Mouse (Mus musculus): Measurements from ENCODE around the gene Coq5. TPM values are rescaled to one million over a fixed set of nuclear protein-coding genes. Genes with fewer than 3 reads are reported as not detected.
A peak's percentile ranks its signal among the peaks of the same experiment; 100 is the strongest.

Coq5 gene
- total and polyA plus RNA-seq, 2 experiments from 2014 or later: 30.5 to 47.5 TPM

DNA sequence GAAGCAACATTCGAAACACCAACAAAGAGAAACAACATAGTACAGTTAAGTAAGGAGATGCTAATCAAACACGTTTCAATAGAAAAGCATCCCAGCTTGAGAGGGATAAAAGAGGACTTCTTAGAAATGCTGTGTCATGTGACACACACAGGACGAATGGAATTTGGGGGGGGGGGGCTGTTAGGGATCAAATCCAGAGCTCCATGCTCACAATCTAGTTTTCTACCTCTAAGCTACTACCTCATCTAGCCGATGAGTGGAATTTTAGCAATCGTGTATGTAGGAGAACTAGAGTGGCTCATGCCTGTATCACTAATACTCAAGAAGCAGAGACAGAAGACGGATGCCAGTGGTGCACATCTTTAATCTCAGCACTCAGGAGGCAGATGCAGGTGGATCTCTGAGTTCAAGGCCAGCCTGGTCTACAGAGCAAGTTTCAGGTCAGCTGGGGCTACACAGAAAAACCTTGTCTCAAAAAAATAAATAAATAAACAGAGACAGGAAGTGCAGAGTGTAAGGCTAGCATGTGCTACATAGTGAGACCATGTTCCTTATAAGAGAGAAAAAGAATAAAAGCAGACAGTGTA lies 5.8 kb upstream of the Coq5 start:
- no peak for TF ChIP-seq CTCF (IDR thresholded peaks at IDR 0.05; ENCODE audit: low read depth)
- H3K4me1 ChIP-seq (ENCODE audit: insufficient read depth, low read length): peaks cover 18% of the 10 kb centered on the region; the same call in 1 of the 2 replicates
- 0 out of 2 replicates have a peak overlapping the region, but pooled peaks have one; percentile 77 for H3K4me3 ChIP-seq (ENCODE audit: low read length)
- no peaks in the 10 kb centered on the region for H3K27me3 ChIP-seq (ENCODE audit: insufficient read depth, low read length)
- H3K9me3 ChIP-seq (ENCODE audit: low read length): no peaks in the 10 kb centered on the region
- 76% methylated on average over 6 of the region's 6 CpGs for WGBS
- peak overlapping the region; percentile 92 for H3K27ac ChIP-seq
- no peak for ATAC-seq
- peak overlapping the region; percentile 93; the same call in 1 of the 2 replicates for H3K9ac ChIP-seq (replicated peaks; ENCODE audit: low read length)
- H3K4me2 ChIP-seq (ENCODE audit: low read depth, low read length): peak overlapping the region; percentile 82
- no peak for DNase-seq (ENCODE audit: low spot score)
- H3K36me3 ChIP-seq (ENCODE audit: insufficient read depth, low read length): no peaks in the 10 kb centered on the region; the same call in 1 of the 2 replicates

- Histone ChIP-seq H3K27me3 (ENCODE audit: insufficient read depth, low read length) (no peaks in the 10 kb centered on the region), H3K36me3 (ENCODE audit: insufficient read depth, low read length) (no peaks in the 10 kb centered on the region; the same call in 1 of the 2 replicates), H3K9ac (replicated peaks; ENCODE audit: low read length) (no peak overlapping the region), H3K9me3 (ENCODE audit: low read length) (no peaks in the 10 kb centered on the region), H3K4me3 (ENCODE audit: low read length) (no peak overlapping the region), H3K4me2 (ENCODE audit: low read depth, low read length) (no peak overlapping the region), H3K27ac (no peak overlapping the region), H3K4me1 (ENCODE audit: insufficient read depth, low read length) (peaks cover 18% of the 10 kb centered on the region; the same call in 1 of the 2 replicates)
- TF ChIP-seq CTCF (IDR thresholded peaks at IDR 0.05; ENCODE audit: low read depth): 0 out of 2 replicates have a peak, but pooled peaks have one; percentile 9
- 78% methylated on average over 1 of the region's 1 CpGs for WGBS
- no peak for ATAC-seq
- no peak for DNase-seq (ENCODE audit: low spot score)
Observed at GRCm38 (mm10) chr5:115274353-115274752, 5.1 kb upstream of the Coq5 start.

- Histone ChIP-seq H3K9ac (replicated peaks; ENCODE audit: low read length) (no peak overlapping the region), H3K36me3 (ENCODE audit: insufficient read depth, low read length) (no peaks in the 10 kb centered on the region), H3K4me2 (ENCODE audit: low read depth, low read length) (no peak overlapping the region), H3K27ac (no peak overlapping the region), H3K4me1 (ENCODE audit: insufficient read depth, low read length) (peaks cover 17% of the 10 kb centered on the region; the same call in 1 of the 2 replicates), H3K27me3 (ENCODE audit: insufficient read depth, low read length) (no peaks in the 10 kb centered on the region), H3K4me3 (ENCODE audit: low read length) (no peak overlapping the region), H3K9me3 (ENCODE audit: low read length) (no peaks in the 10 kb centered on the region)
- DNase-seq (ENCODE audit: low spot score) (no peak), ATAC-seq (no peak)
- TF ChIP-seq CTCF (IDR thresholded peaks at IDR 0.05; ENCODE audit: low read depth): no peak
- 86% methylated on average over 1 of the region's 1 CpGs for WGBS
Observed at GRCm38 (mm10) chr5:115274771-115275170, 4.7 kb upstream of the Coq5 start.

- WGBS: 36% methylated on average over 14 of the region's 14 CpGs
- ATAC-seq (no peak), DNase-seq (ENCODE audit: low spot score) (peak; percentile 42)
- Histone ChIP-seq H3K36me3 (ENCODE audit: insufficient read depth, low read length) (no peaks in the 10 kb centered on the region), H3K9ac (replicated peaks; ENCODE audit: low read length) (no peak overlapping the region), H3K9me3 (ENCODE audit: low read length) (no peaks in the 10 kb centered on the region), H3K4me3 (ENCODE audit: low read length) (no peak overlapping the region), H3K27me3 (ENCODE audit: insufficient read depth, low read length) (no peaks in the 10 kb centered on the region), H3K4me1 (ENCODE audit: insufficient read depth, low read length) (peaks cover 5% of the 10 kb centered on the region; the same call in 1 of the 2 replicates), H3K27ac (no peak overlapping the region), H3K4me2 (ENCODE audit: low read depth, low read length) (no peak overlapping the region)
- peak; percentile 52 for TF ChIP-seq CTCF (IDR thresholded peaks at IDR 0.05; ENCODE audit: low read depth)
Observed at GRCm38 (mm10) chr5:115275998-115276397, 3.5 kb upstream of the Coq5 start.

- 88% methylated on average over 1 of the region's 1 CpGs for WGBS
Observed at GRCm38 (mm10) chr5:115278053-115278452, 1.4 kb upstream of the Coq5 start.

GRCm38 (mm10) chr5:115278785-115279184 lies 681 bp upstream of the Coq5 start:
- Histone ChIP-seq H3K36me3 (ENCODE audit: insufficient read depth, low read length) (peaks cover 4% of the 10 kb centered on the region; the same call in 1 of the 2 replicates), H3K27me3 (ENCODE audit: insufficient read depth, low read length) (no peaks in the 10 kb centered on the region), H3K27ac (no peak overlapping the region), H3K4me2 (ENCODE audit: low read depth, low read length) (no peak overlapping the region), H3K9ac (replicated peaks; ENCODE audit: low read length) (no peak overlapping the region), H3K4me1 (ENCODE audit: insufficient read depth, low read length) (no peaks in the 10 kb centered on the region), H3K9me3 (ENCODE audit: low read length) (no peaks in the 10 kb centered on the region), H3K4me3 (ENCODE audit: low read length) (no peak overlapping the region)
- no peak for DNase-seq (ENCODE audit: low spot score)
- no peak for TF ChIP-seq CTCF (IDR thresholded peaks at IDR 0.05; ENCODE audit: low read depth)
- no peak for ATAC-seq
- WGBS: 49% methylated on average over 2 of the region's 2 CpGs

More at GRCm38 (mm10) chr5:115278053-115278452, 1.4 kb upstream of the Coq5 start:
- ATAC-seq (no peak), DNase-seq (ENCODE audit: low spot score) (no peak)
- Histone ChIP-seq H3K27ac (no peak overlapping the region), H3K27me3 (ENCODE audit: insufficient read depth, low read length) (no peaks in the 10 kb centered on the region), H3K4me3 (ENCODE audit: low read length) (no peak overlapping the region), H3K36me3 (ENCODE audit: insufficient read depth, low read length) (no peaks in the 10 kb centered on the region), H3K4me1 (ENCODE audit: insufficient read depth, low read length) (no peaks in the 10 kb centered on the region), H3K4me2 (ENCODE audit: low read depth, low read length) (no peak overlapping the region), H3K9me3 (ENCODE audit: low read length) (no peaks in the 10 kb centered on the region), H3K9ac (replicated peaks; ENCODE audit: low read length) (no peak overlapping the region)
- no peak for TF ChIP-seq CTCF (IDR thresholded peaks at IDR 0.05; ENCODE audit: low read depth)

Data from hindbrain, postnatal 0 days (tissue).